Mouse (Mus musculus): ENCODE data around the gene Nhsl1. TPM values are rescaled to one million over a fixed set of nuclear protein-coding genes. Genes with fewer than 3 reads are reported as not detected.

Gene Nhsl1
- polyA plus RNA-seq, 1 experiment from 2014 or later = 13.3 TPM

GRCm38 (mm10) chr10:18423557-18423956 is 104.8 kb downstream of the Nhsl1 start:
- H3K9ac ChIP-seq (replicated peaks) = no peak overlapping the region
- 64% methylated on average over 9 of the region's 9 CpGs for WGBS
- H3K4me2 ChIP-seq = no peak overlapping the region
- no peak for ATAC-seq (ENCODE audit: low FRiP score)
- H3K27me3 ChIP-seq (replicated peaks) = no peaks in the 10 kb centered on the region
- no peaks in the 10 kb centered on the region for H3K36me3 ChIP-seq
- no peak overlapping the region for H3K4me3 ChIP-seq (replicated peaks)
- peaks cover 11% of the 10 kb centered on the region; the same call in 1 of the 2 replicates for H3K4me1 ChIP-seq
- H3K9me3 ChIP-seq (replicated peaks) = no peaks in the 10 kb centered on the region
- H3K27ac ChIP-seq (replicated peaks) = no peak overlapping the region

GRCm38 (mm10) chr10:18427866-18428265 is 109.1 kb downstream of the Nhsl1 start:
- H3K36me3 ChIP-seq = no peaks in the 10 kb centered on the region
- no peak for ATAC-seq (ENCODE audit: low FRiP score)
- H3K27ac ChIP-seq (replicated peaks) = no peak overlapping the region
- H3K4me3 ChIP-seq (replicated peaks) = no peak overlapping the region
- no peak overlapping the region for H3K9ac ChIP-seq (replicated peaks)
- H3K27me3 ChIP-seq (replicated peaks) = no peaks in the 10 kb centered on the region
- peaks cover 17% of the 10 kb centered on the region for H3K4me1 ChIP-seq
- WGBS = 94% methylated on average over 9 of the region's 9 CpGs
- no peaks in the 10 kb centered on the region for H3K9me3 ChIP-seq (replicated peaks)
- H3K4me2 ChIP-seq = no peak overlapping the region

- WGBS = 96% methylated on average over 3 of the region's 3 CpGs
- no peak overlapping the region for H3K27ac ChIP-seq (replicated peaks)
Measured at GRCm38 (mm10) chr10:18429533-18429932, 110.7 kb downstream of the Nhsl1 start.

GRCm38 (mm10) chr10:18430141-18430540 is 111.4 kb downstream of the Nhsl1 start:
- Histone ChIP-seq H3K27me3 (replicated peaks) (no peaks in the 10 kb centered on the region), H3K36me3 (no peaks in the 10 kb centered on the region), H3K4me1 (peaks cover 13% of the 10 kb centered on the region), H3K4me2 (no peak overlapping the region), H3K27ac (replicated peaks) (no peak overlapping the region), H3K4me3 (replicated peaks) (no peak overlapping the region), H3K9ac (replicated peaks) (no peak overlapping the region), H3K9me3 (replicated peaks) (no peaks in the 10 kb centered on the region)
- ATAC-seq (ENCODE audit: low FRiP score) = peak; percentile 23; the same call in 1 of the 2 replicates
- 69% methylated on average over 8 of the region's 8 CpGs for WGBS

More at GRCm38 (mm10) chr10:18429533-18429932, 110.7 kb downstream of the Nhsl1 start:
- Histone ChIP-seq H3K27me3 (replicated peaks) (no peaks in the 10 kb centered on the region), H3K9ac (replicated peaks) (no peak overlapping the region), H3K9me3 (replicated peaks) (no peaks in the 10 kb centered on the region), H3K4me2 (no peak overlapping the region), H3K4me1 (peaks cover 13% of the 10 kb centered on the region), H3K36me3 (no peaks in the 10 kb centered on the region), H3K4me3 (replicated peaks) (no peak overlapping the region)
- no peak for ATAC-seq (ENCODE audit: low FRiP score)

- ATAC-seq (ENCODE audit: low FRiP score) = peak; percentile 81
Measured at GRCm38 (mm10) chr10:18430973-18431372, 112.2 kb downstream of the Nhsl1 start.

GRCm38 (mm10) chr10:18431546-18431945 is 112.8 kb downstream of the Nhsl1 start:
- 76% methylated on average over 3 of the region's 3 CpGs for WGBS
- Histone ChIP-seq H3K4me1 (peaks cover 20% of the 10 kb centered on the region), H3K27ac (replicated peaks) (no peak overlapping the region), H3K4me2 (peak overlapping the region; percentile 58), H3K36me3 (no peaks in the 10 kb centered on the region), H3K27me3 (replicated peaks) (no peaks in the 10 kb centered on the region), H3K9ac (replicated peaks) (no peak overlapping the region), H3K9me3 (replicated peaks) (no peaks in the 10 kb centered on the region), H3K4me3 (replicated peaks) (no peak overlapping the region)
- no peak for ATAC-seq (ENCODE audit: low FRiP score)

More at GRCm38 (mm10) chr10:18430973-18431372, 112.2 kb downstream of the Nhsl1 start:
- H3K9ac ChIP-seq (replicated peaks) = peak overlapping the region; percentile 40
- no peaks in the 10 kb centered on the region for H3K9me3 ChIP-seq (replicated peaks)
- H3K4me1 ChIP-seq = peaks cover 16% of the 10 kb centered on the region
- H3K4me3 ChIP-seq (replicated peaks) = peak overlapping the region; percentile 39
- H3K4me2 ChIP-seq = peak overlapping the region; percentile 58
- H3K27ac ChIP-seq (replicated peaks) = peak overlapping the region; percentile 63
- H3K27me3 ChIP-seq (replicated peaks) = no peaks in the 10 kb centered on the region
- H3K36me3 ChIP-seq = no peaks in the 10 kb centered on the region
- WGBS = 2% methylated on average over 18 of the region's 18 CpGs

- WGBS = 78% methylated on average over 6 of the region's 6 CpGs
- H3K4me3 ChIP-seq (replicated peaks) = no peak overlapping the region
- H3K36me3 ChIP-seq = no peaks in the 10 kb centered on the region
Measured at GRCm38 (mm10) chr10:18435454-18435853, 116.7 kb downstream of the Nhsl1 start.

GRCm38 (mm10) chr10:18435938-18436337 is 117.2 kb downstream of the Nhsl1 start:
- Histone ChIP-seq H3K4me3 (replicated peaks) (no peak overlapping the region), H3K4me1 (peaks cover 16% of the 10 kb centered on the region), H3K9me3 (replicated peaks) (no peaks in the 10 kb centered on the region), H3K27ac (replicated peaks) (0 out of 2 replicates have a peak overlapping the region, but pooled peaks have one; percentile 15), H3K4me2 (no peak overlapping the region), H3K36me3 (no peaks in the 10 kb centered on the region), H3K9ac (replicated peaks) (no peak overlapping the region), H3K27me3 (replicated peaks) (no peaks in the 10 kb centered on the region)
- WGBS = 69% methylated on average over 7 of the region's 7 CpGs
- no peak for ATAC-seq (ENCODE audit: low FRiP score)

More at GRCm38 (mm10) chr10:18435454-18435853, 116.7 kb downstream of the Nhsl1 start:
- Histone ChIP-seq H3K27me3 (replicated peaks) (no peaks in the 10 kb centered on the region), H3K4me2 (no peak overlapping the region), H3K9ac (replicated peaks) (no peak overlapping the region), H3K4me1 (peaks cover 21% of the 10 kb centered on the region), H3K9me3 (replicated peaks) (no peaks in the 10 kb centered on the region), H3K27ac (replicated peaks) (no peak overlapping the region)
- ATAC-seq (ENCODE audit: low FRiP score) = no peak

GRCm38 (mm10) chr10:18437584-18437983 is 118.8 kb downstream of the Nhsl1 start:
- H3K4me1 ChIP-seq = peaks cover 13% of the 10 kb centered on the region
- 57% methylated on average over 2 of the region's 2 CpGs for WGBS
- no peak overlapping the region for H3K4me2 ChIP-seq
- no peak overlapping the region for H3K4me3 ChIP-seq (replicated peaks)
- H3K9ac ChIP-seq (replicated peaks) = no peak overlapping the region
- no peaks in the 10 kb centered on the region for H3K27me3 ChIP-seq (replicated peaks)
- no peaks in the 10 kb centered on the region for H3K9me3 ChIP-seq (replicated peaks)
- H3K36me3 ChIP-seq = no peaks in the 10 kb centered on the region
- ATAC-seq (ENCODE audit: low FRiP score) = no peak
- H3K27ac ChIP-seq (replicated peaks) = 0 out of 2 replicates have a peak overlapping the region, but pooled peaks have one; percentile 41

GRCm38 (mm10) chr10:18445603-18446358 is 127.0 kb downstream of the Nhsl1 start:
- 26% methylated on average over 6 of the region's 6 CpGs for WGBS
- 0 out of 2 replicates have a peak, but pooled peaks have one; percentile 22 for ATAC-seq (ENCODE audit: low FRiP score)
- Histone ChIP-seq H3K9ac (replicated peaks) (0 out of 2 replicates have a peak overlapping the region, but pooled peaks have one; percentile 1), H3K4me1 (peaks cover 13% of the 10 kb centered on the region), H3K27ac (replicated peaks) (peak overlapping the region; percentile 34), H3K9me3 (replicated peaks) (no peaks in the 10 kb centered on the region), H3K27me3 (replicated peaks) (no peaks in the 10 kb centered on the region), H3K36me3 (no peaks in the 10 kb centered on the region), H3K4me3 (replicated peaks) (no peak overlapping the region), H3K4me2 (peak overlapping the region; percentile 20; the same call in 1 of the 2 replicates)

GRCm38 (mm10) chr10:18446359-18446820 is 127.6 kb downstream of the Nhsl1 start:
- no peaks in the 10 kb centered on the region for H3K9me3 ChIP-seq (replicated peaks)
- H3K9ac ChIP-seq (replicated peaks) = no peak overlapping the region
- WGBS = 12% methylated on average over 5 of the region's 7 CpGs
- no peak overlapping the region for H3K4me3 ChIP-seq (replicated peaks)
- H3K36me3 ChIP-seq = no peaks in the 10 kb centered on the region
- H3K27me3 ChIP-seq (replicated peaks) = no peaks in the 10 kb centered on the region
- peaks cover 13% of the 10 kb centered on the region for H3K4me1 ChIP-seq
- peak overlapping the region; percentile 20; the same call in 1 of the 2 replicates for H3K4me2 ChIP-seq
- peak overlapping the region; percentile 34 for H3K27ac ChIP-seq (replicated peaks)
- ATAC-seq (ENCODE audit: low FRiP score) = no peak

GRCm38 (mm10) chr10:18447299-18447698 is 128.5 kb downstream of the Nhsl1 start:
- Histone ChIP-seq H3K9ac (replicated peaks) (no peak overlapping the region), H3K4me2 (no peak overlapping the region), H3K4me3 (replicated peaks) (no peak overlapping the region), H3K27me3 (replicated peaks) (no peaks in the 10 kb centered on the region), H3K9me3 (replicated peaks) (no peaks in the 10 kb centered on the region), H3K4me1 (peaks cover 13% of the 10 kb centered on the region), H3K36me3 (no peaks in the 10 kb centered on the region), H3K27ac (replicated peaks) (no peak overlapping the region)
- ATAC-seq (ENCODE audit: low FRiP score) = no peak
- 69% methylated on average over 4 of the region's 4 CpGs for WGBS

Measured in neural tube, embryonic 15.5 days (tissue).